Mouse (Mus musculus) brown adipose tissue, adult 24 weeks (tissue): Measurements from ENCODE around the gene Tysnd1. TPM values are rescaled to one million over a fixed set of nuclear protein-coding genes. Genes with fewer than 3 reads are reported as not detected.

Experiments
- H3K27ac ChIP-seq: fragments of 200-500 bp; replicated peaks from 2 replicates; pipeline ENCODE4 v1.5.1; 2012; ENCODE audit warnings: low read depth, mild to moderate bottlenecking, low read length
- H3K4me1 ChIP-seq: fragments of 200-500 bp; 2 replicates; pipeline ENCODE4 v1.6.1; 2012; ENCODE audit warnings: low read length, mixed read lengths; ENCODE audit not compliant: control insufficient read depth, insufficient read depth, insufficient read length
- H3K4me3 ChIP-seq: fragments of 200-500 bp; 2 replicates; pipeline ENCODE4 v1.5.1; 2012; ENCODE audit warnings: low read depth, mild to moderate bottlenecking, low read length, moderate library complexity; ENCODE audit not compliant: insufficient read depth
- polyA plus RNA-seq: library from polyadenylated mRNA; stranded (reverse); fragments of >200 nt; gene quantifications from 2 replicates; pipeline ENCODE4 v1.2.4, GENCODE M21; 2012; ENCODE audit not compliant: missing spikeins, insufficient read depth, insufficient read length

Gene Tysnd1
- polyA plus RNA-seq, 1 experiment, result 47.1 TPM

DNA sequence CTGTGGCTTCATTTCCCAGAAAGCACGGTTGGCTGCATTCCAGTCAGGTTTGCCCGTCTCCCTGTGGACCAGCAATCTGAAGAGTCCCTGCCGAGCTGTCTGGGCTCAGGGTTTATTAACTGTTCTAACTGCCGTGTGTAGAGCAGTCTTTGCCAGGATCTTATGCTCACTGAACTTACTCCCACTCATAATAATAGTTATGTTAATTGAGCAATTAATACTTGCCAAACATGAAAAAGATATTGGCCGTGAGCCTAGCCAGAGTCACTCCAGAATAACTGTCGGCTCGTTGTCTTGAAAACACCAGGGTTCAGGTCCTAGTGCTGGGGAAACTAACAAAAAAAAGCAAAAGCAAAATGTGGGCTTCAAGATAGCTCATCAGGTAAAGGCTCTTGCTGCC, 26.0 kb upstream of the Tysnd1 start:
- H3K4me3 ChIP-seq, result no peak overlapping the region
- H3K4me1 ChIP-seq, result no peaks in the 10 kb centered on the region
- no peak overlapping the region for H3K27ac ChIP-seq

DNA sequence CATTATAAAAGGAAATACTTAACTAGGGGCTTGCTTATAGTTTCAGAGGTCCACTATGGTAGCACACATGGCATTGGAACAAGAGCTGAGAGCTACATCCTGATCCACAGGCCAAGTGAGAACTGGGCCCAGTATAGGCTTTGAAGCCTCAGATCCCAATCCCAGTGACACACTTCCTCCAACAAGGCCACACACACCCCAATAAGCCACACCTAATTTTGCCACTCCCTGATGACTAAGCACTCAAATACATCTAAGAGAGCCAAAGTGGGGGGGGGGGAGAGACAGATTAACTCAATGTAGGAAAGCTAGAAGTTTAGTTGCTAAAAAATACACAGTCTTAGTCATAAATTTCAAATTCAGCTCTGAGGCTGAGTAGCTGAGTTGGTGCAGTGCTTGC, 25.4 kb upstream of the Tysnd1 start:
- Histone ChIP-seq H3K4me1 (no peaks in the 10 kb centered on the region), H3K27ac (no peak overlapping the region), H3K4me3 (no peak overlapping the region)

DNA sequence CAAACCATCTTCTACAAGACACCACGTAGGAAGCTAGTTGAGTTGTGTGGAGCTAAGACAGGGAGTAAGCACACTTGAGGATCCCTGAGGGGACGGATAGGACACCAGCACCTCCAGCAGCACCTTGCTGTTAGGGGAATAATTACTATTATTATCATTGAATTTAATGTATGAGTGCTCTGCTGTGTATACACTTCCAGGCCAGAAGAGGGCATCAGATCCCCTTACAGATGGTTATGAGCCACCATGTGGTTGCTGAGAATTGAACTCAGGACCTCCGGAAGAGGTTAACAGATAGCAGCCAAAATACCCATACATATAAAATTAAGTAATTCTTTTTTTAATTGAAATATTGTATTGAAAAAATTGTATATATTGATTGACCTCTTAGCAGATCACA, 24.6 kb upstream of the Tysnd1 start:
- H3K27ac ChIP-seq, result no peak overlapping the region
- no peaks in the 10 kb centered on the region for H3K4me1 ChIP-seq
- H3K4me3 ChIP-seq, result no peak overlapping the region

DNA sequence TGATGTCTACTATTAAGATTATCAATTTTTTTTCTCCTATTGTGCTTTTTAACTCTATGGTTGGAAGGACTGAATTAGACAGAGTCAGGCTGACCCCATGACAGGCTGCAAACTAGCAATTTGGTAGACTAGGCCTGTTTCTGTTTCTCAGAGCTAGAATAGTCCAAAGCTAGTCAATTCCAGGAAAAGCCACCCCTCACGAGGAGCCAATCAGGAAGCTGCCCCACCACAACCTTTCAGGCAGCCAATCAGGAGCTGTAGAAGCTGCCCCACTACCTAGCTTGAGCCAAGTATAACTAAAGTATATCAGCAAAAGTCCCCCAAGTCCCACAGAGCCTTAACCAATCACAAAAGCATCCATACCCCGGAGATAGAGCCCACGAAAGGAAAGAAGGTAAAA, 19.4 kb upstream of the Tysnd1 start:
- Histone ChIP-seq H3K4me1 (no peaks in the 10 kb centered on the region), H3K4me3 (no peak overlapping the region), H3K27ac (no peak overlapping the region)

DNA sequence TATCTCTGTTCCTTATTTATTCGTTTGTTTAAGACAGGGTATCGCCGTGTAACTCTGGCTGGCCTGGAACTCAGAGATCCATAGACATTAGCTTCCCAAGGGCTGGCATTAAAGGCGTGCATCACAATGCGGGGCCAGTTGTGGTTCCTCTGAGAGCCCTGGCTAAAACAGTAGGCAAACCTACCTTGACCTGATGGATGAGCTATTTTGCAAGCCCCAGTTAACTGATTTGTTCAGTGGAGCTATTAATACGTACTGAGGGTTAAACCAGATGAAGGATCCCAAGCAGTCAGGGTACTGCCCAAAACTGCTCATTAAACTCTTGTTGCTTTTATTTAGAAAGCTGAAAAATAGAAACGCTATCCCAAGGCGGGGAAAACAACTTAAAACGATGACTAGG, 15.8 kb upstream of the Tysnd1 start:
- Histone ChIP-seq H3K4me1 (peaks cover 5% of the 10 kb centered on the region), H3K4me3 (peak overlapping the region; percentile 65), H3K27ac (peak overlapping the region; percentile 90)

- H3K4me3 ChIP-seq, result peak within 1 kb of the TSS; percentile 87
- H3K4me1 ChIP-seq, result peaks cover 5% of the 10 kb centered on the region
- peak within 1 kb of the TSS; percentile 90 for H3K27ac ChIP-seq
Observed at GRCm38 (mm10) chr10:61680015-61680913, 15.1 kb upstream of the Tysnd1 start, which contains the start of gene Sar1a. TSS of gene Sar1a (plus strand) at chr10:61680299.

DNA sequence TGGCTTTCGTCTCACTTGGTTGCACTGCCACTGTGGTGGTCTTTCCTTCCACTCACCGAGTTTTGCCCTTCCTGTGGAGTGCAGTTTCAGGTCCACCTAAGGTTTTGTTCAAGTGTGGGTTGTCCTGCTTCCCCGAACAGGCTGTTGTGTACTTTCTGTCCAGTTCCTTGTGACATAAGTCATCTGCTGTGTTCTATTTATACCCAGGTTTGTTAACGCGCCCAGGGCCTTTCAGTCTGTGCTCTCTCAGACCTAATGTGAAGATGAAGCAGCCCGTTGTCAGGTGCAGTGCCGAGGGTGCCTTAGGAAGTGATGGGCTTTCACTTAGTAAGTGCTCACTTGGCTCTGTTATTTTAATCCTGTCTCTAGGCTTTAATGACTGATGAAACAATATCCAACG, 5.9 kb upstream of the Tysnd1 start:
- Histone ChIP-seq H3K4me3 (no peak overlapping the region), H3K4me1 (no peaks in the 10 kb centered on the region), H3K27ac (no peak overlapping the region)

DNA sequence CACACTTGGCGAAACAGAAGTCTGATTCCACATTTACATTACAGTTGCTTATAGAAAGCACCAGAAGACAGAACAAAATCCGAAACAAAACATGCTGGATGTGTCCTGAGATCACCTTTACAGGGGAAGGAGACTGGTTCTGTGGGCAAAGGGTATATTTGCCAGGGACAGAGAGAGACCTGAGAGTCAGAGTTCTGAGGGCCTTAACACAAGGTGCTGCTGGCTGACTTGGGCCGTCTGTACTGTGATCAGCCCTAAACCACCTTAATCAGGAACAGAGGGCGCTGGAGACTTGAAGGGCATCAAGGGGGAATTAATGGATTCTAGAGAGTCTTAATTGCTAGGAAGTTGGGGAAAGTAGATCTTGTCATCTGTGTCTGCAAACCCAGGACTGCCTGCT, 1.8 kb upstream of the Tysnd1 start:
- H3K27ac ChIP-seq, result no peak overlapping the region
- H3K4me1 ChIP-seq, result peaks cover 7% of the 10 kb centered on the region
- H3K4me3 ChIP-seq, result no peak overlapping the region

- Histone ChIP-seq H3K4me1 (peaks cover 7% of the 10 kb centered on the region), H3K4me3 (peak overlapping the region; percentile 80), H3K27ac (peak overlapping the region; percentile 94)
Observed at GRCm38 (mm10) chr10:61695703-61696559, 617 bp downstream of the Tysnd1 start.

GRCm38 (mm10) chr10:61696560-61696823, 1.2 kb downstream of the Tysnd1 start:
- Histone ChIP-seq H3K27ac (peak overlapping the region; percentile 94), H3K4me1 (peaks cover 7% of the 10 kb centered on the region), H3K4me3 (peak overlapping the region; percentile 80)

DNA sequence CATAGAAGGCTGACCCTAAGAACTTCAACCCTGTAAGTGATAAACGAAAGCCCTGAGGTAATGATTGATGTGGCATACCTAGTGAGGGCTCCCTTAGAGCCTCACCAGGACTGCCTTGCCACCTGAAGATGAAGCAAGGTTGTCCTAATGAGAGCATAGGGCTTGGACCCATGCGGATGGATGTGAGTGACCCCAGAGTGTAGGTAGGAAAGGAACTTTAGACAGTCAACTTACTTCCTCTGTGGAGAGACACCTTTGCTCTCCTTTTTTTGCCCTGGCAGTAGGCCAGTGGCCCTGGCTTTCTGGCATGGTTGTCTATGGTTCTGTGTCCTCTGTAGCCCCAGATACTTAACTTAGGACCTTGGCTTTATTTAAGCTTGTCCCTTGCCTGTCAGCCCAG, 1.7 kb downstream of the Tysnd1 start:
- Histone ChIP-seq H3K27ac (peak overlapping the region; percentile 94), H3K4me3 (peak overlapping the region; percentile 80), H3K4me1 (peaks cover 7% of the 10 kb centered on the region)

- Histone ChIP-seq H3K27ac (no peak overlapping the region), H3K4me3 (no peak overlapping the region), H3K4me1 (no peaks in the 10 kb centered on the region; the same call in 1 of the 2 replicates)
Observed at GRCm38 (mm10) chr10:61704663-61705062, 9.3 kb downstream of the Tysnd1 start.

DNA sequence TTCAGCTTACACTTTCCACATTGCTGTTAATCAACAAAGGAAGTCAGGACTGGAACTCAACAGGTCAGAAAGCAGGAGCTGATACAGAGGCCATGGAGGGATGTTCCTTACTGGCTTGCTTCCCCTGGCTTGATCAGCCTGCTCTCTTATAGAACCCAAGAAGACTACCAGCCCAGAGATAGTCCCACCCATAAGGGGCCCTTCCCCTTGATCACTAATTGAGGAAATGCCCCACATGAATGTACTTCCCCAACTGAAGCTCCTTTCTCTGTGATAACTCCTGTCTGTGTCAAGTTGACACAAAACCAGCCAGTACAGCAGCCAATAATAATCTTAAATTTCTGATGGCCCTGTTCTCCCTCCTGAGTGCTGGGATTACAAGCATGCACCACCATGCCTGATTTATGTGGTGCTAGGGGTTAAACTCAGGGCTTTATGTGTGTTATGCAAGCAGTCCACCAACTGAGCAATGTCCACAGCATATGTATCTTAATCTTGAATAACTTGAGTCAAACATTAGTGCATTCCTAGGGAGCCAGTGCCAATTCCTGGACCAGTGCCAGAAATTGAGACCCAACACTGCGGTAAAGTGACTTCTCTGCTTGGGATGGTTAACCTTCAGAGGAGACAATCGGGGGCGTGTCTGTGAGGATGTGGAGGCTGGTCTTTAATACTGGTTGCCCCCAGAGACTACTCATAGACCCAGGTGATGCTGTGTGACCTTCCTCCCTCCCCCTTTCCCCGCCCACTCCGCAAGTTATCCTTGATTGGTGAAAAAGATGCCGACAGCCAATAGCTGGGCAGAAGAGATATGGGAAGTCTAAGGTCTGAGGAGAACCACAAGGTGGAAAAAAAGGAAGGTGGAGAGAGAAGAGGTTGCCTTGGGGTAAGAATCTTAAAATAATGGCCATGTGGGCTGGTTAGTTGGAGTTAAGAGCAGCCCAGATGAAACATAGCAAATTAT, 11.4 kb downstream of the Tysnd1 start:
- H3K4me1 ChIP-seq, result no peaks in the 10 kb centered on the region; the same call in 1 of the 2 replicates
- H3K4me3 ChIP-seq, result no peak overlapping the region

GRCm38 (mm10) chr10:61713601-61714000, 18.3 kb downstream of the Tysnd1 start:
- H3K4me1 ChIP-seq, result 0 out of 2 replicates have a peak, but pooled peaks cover 2% of the 10 kb centered on the region
- H3K4me3 ChIP-seq, result no peak overlapping the region

More for the DNA sequence above, 11.4 kb downstream of the Tysnd1 start:
- H3K27ac ChIP-seq, result no peak overlapping the region

More at GRCm38 (mm10) chr10:61713601-61714000, 18.3 kb downstream of the Tysnd1 start:
- no peak overlapping the region for H3K27ac ChIP-seq
